Mouse (Mus musculus) cerebellum, adult 2 months (tissue): Measurements from ENCODE around the gene Peli1. TPM values are rescaled to one million over a fixed set of nuclear protein-coding genes. Genes with fewer than 3 reads are reported as not detected.

Experiments
- DNase-seq, 2 experiments: peaks; one replicate each; pipeline ENCODE4 v3.0.0; 2021
- H3K27ac ChIP-seq: fragments of 200-500 bp; 2 replicates; pipeline ENCODE4 v1.5.1; 2012; ENCODE audit warnings: low read length, control low read depth, inconsistent platforms; ENCODE audit not compliant: insufficient read depth
- H3K27me3 ChIP-seq: fragments of 200-500 bp; 2 replicates; pipeline ENCODE4 v1.6.1; 2012; ENCODE audit warnings: inconsistent platforms, mild to moderate bottlenecking, low read length, moderate library complexity; ENCODE audit not compliant: control insufficient read depth, insufficient read depth
- H3K4me1 ChIP-seq: fragments of 200-500 bp; 2 replicates; pipeline ENCODE4 v1.6.1; 2011; ENCODE audit warnings: low read length; ENCODE audit not compliant: control insufficient read depth, insufficient read depth
- H3K4me3 ChIP-seq: fragments of 200-500 bp; replicated peaks from 2 replicates; pipeline ENCODE3; 2011; ENCODE audit warnings: mild to moderate bottlenecking, low read depth, low read length, control low read depth; ENCODE audit not compliant: insufficient read depth
- CTCF ChIP-seq: fragments of 200-500 bp; IDR thresholded peaks from 2 replicates; pipeline ENCODE4 v1.5.1; 2011; ENCODE audit warnings: low read depth, mild to moderate bottlenecking, control low read depth, low read length, moderate library complexity, borderline replicate concordance; ENCODE audit not compliant: insufficient read depth
- POLR2A ChIP-seq: fragments of 200-500 bp; IDR thresholded peaks from 2 replicates; pipeline ENCODE4 v1.6.1; 2011; ENCODE audit warnings: low read length, control low read depth, borderline replicate concordance; ENCODE audit not compliant: insufficient read depth
- WGBS: fragments of 180-500 bp; shearing (Covaris S2); methylation state at CpG from one replicate; pipeline ENCODE4 v1.1.7; 2018; 5-methylcytosine and 5-hydroxymethylcytosine counted together
- polyA plus RNA-seq: library from polyadenylated mRNA; depleted of rRNA; stranded (reverse); fragments of >200 nt; gene quantifications from 2 replicates; pipeline ENCODE4 v1.2.3, GENCODE M21; 2012

The Peli1 gene
- polyA plus RNA-seq, 1 experiment = 23.7 TPM

DNA sequence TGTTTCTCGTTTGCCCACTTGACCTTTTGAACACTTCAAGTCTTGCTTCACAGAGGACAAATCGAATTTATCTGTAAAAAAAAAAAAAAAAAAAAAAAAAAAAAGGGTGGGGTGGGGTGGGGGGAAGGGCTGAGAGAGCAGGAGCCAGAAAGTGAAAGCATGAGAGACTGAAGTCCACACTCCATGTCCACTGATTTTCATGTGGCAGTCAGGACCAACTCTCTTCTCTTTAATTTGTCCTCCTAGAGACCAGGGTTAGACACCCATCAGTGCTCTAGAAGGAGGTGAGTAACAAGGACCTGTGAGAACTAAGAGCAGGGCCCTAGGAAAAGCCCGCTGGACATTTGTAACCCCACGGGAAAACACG lies 32.7 kb upstream of the Peli1 start:
- Histone ChIP-seq H3K4me1 (peaks cover 4% of the 10 kb centered on the region; the same call in 1 of the 2 replicates), H3K4me3 (no peak overlapping the region), H3K27ac (no peak overlapping the region), H3K27me3 (no peaks in the 10 kb centered on the region)
- no peak for DNase-seq
- TF ChIP-seq POLR2A (no peak), CTCF (no peak)
- WGBS = 89% methylated on average over 5 of the region's 5 CpGs

DNA sequence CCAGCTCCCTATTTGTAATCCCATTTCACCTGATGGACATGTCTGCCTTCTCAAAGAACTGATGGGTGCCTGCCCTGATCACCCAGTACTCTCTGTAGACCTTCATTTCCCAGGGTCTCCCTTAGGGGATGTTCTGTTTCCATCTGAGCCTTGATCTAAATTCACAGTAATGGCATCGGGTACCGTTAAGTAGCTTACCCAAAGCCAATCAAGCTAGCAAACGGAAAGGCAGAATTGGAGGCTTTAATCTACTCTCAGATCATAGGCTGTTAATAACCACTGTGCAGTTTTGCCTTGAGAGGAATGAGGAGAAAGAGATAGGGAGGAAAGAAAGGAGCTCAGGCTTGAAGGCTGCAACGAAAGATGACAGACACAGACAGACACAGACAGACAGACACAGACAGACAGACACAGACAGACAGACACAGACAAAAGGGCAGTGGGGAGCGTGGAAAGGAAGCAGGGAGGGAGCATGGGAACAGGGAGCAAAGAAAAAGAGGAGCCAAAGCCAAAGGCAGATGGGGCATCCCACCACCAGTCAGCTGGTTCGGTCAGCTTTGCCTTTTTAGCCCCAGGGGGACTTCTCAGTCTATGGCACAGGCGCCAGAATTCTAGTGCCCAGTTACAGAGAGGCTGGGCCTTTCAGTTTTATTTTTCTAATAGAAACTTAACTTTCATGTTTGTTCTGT lies 30.6 kb upstream of the Peli1 start:
- peaks cover 4% of the 10 kb centered on the region; the same call in 1 of the 2 replicates for H3K4me1 ChIP-seq
- TF ChIP-seq POLR2A = no peak
- TF ChIP-seq CTCF = no peak
- no peak for DNase-seq
- 60% methylated on average over 7 of the region's 7 CpGs for WGBS
- H3K27me3 ChIP-seq = no peaks in the 10 kb centered on the region
- no peak overlapping the region for H3K27ac ChIP-seq
- no peak overlapping the region for H3K4me3 ChIP-seq

DNA sequence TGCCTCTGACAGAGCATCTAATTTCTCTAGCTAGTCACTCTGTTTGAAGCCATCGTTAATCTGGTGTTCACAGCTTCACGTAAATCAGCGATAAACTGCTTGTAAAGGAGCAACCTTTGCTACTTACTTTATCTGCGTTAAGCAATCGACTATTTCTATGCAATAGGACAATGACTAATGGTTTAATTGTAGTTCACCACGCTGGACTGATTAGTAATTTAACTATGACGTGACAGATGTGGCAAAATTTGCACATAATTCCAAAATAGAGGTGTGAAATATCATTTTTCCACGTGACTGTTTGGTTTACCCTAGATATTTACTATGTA lies 30.1 kb upstream of the Peli1 start:
- DNase-seq = no peak
- Histone ChIP-seq H3K4me3 (no peak overlapping the region), H3K27me3 (no peaks in the 10 kb centered on the region), H3K27ac (no peak overlapping the region), H3K4me1 (peaks cover 4% of the 10 kb centered on the region; the same call in 1 of the 2 replicates)
- 71% methylated on average over 8 of the region's 8 CpGs for WGBS
- TF ChIP-seq POLR2A (no peak), CTCF (no peak)

DNA sequence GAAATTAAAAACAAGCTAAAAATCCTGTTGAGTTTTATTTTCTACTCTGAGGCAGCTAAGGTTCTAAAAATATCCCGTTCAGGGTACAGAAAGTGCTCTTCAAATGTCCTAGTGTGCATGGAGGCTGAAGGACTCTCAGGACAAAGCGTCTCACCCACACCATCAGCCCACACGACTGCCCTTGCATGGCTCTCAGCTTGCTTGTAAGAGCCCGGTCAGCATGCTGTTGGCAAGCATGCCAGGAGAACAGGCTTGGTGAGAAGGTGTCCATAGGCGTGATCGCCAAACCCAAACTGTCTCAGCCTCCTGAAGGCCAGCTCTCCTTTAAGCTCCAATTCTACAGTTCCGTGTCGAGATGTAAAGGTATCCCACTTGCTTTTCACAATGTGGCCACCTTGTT lies 29.7 kb upstream of the Peli1 start:
- no peak overlapping the region for H3K27ac ChIP-seq
- DNase-seq = peak in 1 of 2 experiments; percentile 31
- H3K4me1 ChIP-seq = peaks cover 4% of the 10 kb centered on the region; the same call in 1 of the 2 replicates
- TF ChIP-seq CTCF (no peak), POLR2A (no peak)
- WGBS = 15% methylated on average over 8 of the region's 8 CpGs
- no peaks in the 10 kb centered on the region for H3K27me3 ChIP-seq
- no peak overlapping the region for H3K4me3 ChIP-seq

DNA sequence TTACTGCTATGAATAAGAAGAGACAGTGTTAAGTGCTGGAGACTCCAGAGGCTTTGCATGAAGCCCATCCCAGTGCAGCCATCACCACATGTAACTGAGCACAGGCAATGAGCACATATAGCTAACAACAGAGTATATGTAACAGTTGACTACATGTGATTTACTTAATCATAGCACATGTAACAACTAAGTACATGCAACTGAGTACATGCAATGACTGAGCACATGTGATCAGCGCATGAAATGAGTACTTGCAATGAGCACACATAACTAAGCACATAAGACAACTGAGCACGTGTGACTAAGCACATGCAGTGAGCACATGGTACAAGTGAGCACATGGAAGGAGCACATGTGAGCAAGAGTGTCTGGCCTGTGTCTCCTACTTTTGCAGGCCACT lies 29.0 kb upstream of the Peli1 start:
- no peak for TF ChIP-seq POLR2A
- TF ChIP-seq CTCF = no peak
- 96% methylated on average over 2 of the region's 2 CpGs for WGBS
- no peak overlapping the region for H3K27ac ChIP-seq
- no peak overlapping the region for H3K4me3 ChIP-seq
- H3K27me3 ChIP-seq = no peaks in the 10 kb centered on the region
- no peak for DNase-seq
- peaks cover 4% of the 10 kb centered on the region; the same call in 1 of the 2 replicates for H3K4me1 ChIP-seq

DNA sequence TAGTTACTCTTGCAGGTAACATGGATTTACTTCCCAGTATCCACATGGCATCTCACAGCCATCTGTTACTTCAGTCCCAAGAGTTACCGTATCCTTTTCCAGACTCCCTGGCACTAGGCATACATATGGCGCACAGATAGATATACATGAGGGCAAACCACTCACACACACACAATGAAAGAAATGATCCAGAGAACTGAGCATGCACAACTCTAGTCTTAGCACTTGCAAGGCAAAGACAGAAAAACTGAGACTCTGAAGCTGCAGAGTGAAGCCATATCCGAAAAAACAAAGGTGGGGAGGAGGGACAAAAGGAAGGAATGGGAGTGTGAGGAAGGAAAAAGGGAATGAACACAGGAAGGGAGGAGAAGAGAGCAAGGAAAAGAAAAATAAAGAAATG lies 27.8 kb upstream of the Peli1 start:
- no peaks in the 10 kb centered on the region for H3K27me3 ChIP-seq

DNA sequence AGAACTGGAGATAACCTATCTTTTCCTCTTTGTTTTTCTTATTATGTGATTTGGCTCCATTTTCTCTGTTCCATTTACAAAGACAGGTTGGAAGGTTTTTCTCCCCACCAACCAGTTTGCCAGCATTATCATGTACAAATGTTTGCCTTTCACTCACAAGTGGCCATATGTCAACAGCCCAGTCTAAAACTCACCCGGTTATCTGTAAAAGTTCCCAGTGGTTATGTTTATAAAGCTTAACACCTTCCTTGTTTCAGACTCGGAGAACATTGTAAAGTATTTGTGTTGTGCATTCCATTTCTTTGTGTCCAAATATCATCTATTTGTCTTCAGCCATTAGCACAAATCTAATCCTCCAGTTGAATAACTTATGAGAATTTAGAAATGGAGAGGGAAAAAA lies 11.7 kb upstream of the Peli1 start:
- WGBS = 83% methylated on average over 2 of the region's 2 CpGs
- Histone ChIP-seq H3K27me3 (no peaks in the 10 kb centered on the region), H3K4me1 (no peaks in the 10 kb centered on the region), H3K27ac (no peak overlapping the region), H3K4me3 (no peak overlapping the region)
- no peak for TF ChIP-seq CTCF
- no peak for TF ChIP-seq POLR2A
- no peak for DNase-seq

More for the DNA sequence above, 27.8 kb upstream of the Peli1 start:
- 65% methylated on average over 3 of the region's 3 CpGs for WGBS
- Histone ChIP-seq H3K27ac (no peak overlapping the region), H3K4me1 (peaks cover 4% of the 10 kb centered on the region; the same call in 1 of the 2 replicates), H3K4me3 (no peak overlapping the region)
- no peak for DNase-seq
- TF ChIP-seq POLR2A = no peak
- TF ChIP-seq CTCF = no peak

DNA sequence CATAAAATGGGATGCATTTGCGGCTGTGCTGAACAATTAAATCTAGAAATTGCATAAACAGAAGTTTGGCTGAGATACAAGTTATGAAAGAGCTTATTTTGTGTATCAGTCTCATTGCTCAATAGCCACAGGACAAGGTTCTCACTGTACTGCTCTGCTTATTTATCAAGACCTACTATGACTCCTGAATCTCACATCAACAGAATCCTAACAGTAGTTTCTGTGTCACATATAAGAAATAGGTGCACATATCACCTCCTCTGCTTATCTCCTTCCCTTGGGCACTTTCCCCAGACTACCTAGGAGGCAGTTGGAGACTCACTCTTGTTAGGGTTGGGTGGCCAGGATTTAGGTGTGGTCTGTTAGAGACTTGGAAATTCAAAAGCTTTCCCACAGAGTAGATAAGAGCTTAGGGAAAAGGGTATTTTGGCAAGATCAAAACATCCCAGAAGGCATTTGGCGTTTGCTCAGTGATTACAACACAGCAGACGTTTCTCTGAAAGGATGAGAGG lies 11.2 kb upstream of the Peli1 start:
- WGBS = 45% methylated on average over 3 of the region's 3 CpGs
- TF ChIP-seq POLR2A = no peak
- no peak for TF ChIP-seq CTCF
- no peak overlapping the region for H3K4me3 ChIP-seq
- DNase-seq = no peak
- H3K27ac ChIP-seq = no peak overlapping the region
- no peaks in the 10 kb centered on the region for H3K4me1 ChIP-seq
- no peaks in the 10 kb centered on the region for H3K27me3 ChIP-seq
